Mouse (Mus musculus) frontal cortex, adult (tissue): ENCODE results near the gene Dhx37.
A peak's percentile ranks its signal among the peaks of the same experiment; 100 is the strongest.
"Not testable (repeated sequence)": the region's sequence is repeated elsewhere in the genome, so short reads cannot be mapped to it uniquely, and the experiment has no call there.

Source experiments
- ATAC-seq: cut with Nextera tagmentation; 2 replicates; pipeline ENCODE4 v1.9.2; 2017; ENCODE audit warnings: mild to moderate bottlenecking, moderate library complexity, mixed read lengths; ENCODE audit not compliant: low TSS enrichment

Gene Dhx37

GRCm38 (mm10) chr5:125407910-125408575 lies 25.9 kb downstream of the Dhx37 start:
- ATAC-seq: no peak

GRCm38 (mm10) chr5:125407020-125407830 lies 26.7 kb downstream of the Dhx37 start:
- no peak for ATAC-seq

GRCm38 (mm10) chr5:125406322-125407016 lies 27.5 kb downstream of the Dhx37 start:
- peak; percentile 43 for ATAC-seq

GRCm38 (mm10) chr5:125405546-125406248 lies 28.2 kb downstream of the Dhx37 start:
- ATAC-seq: peak; percentile 26; the same call in 1 of the 2 replicates

- ATAC-seq: peak; percentile 22; the same call in 1 of the 2 replicates
Measured at GRCm38 (mm10) chr5:125404903-125405545, 28.9 kb downstream of the Dhx37 start.

GRCm38 (mm10) chr5:125404536-125404902 lies 29.4 kb downstream of the Dhx37 start:
- ATAC-seq: no peak

GRCm38 (mm10) chr5:125403481-125404465 lies 30.1 kb downstream of the Dhx37 start:
- ATAC-seq: no peak

- no peak for ATAC-seq
Measured at GRCm38 (mm10) chr5:125402991-125403390, 30.9 kb downstream of the Dhx37 start.

GRCm38 (mm10) chr5:125402476-125402875 lies 31.4 kb downstream of the Dhx37 start:
- no peak for ATAC-seq

GRCm38 (mm10) chr5:125400903-125401302 lies 33.0 kb downstream of the Dhx37 start:
- no peak for ATAC-seq

- no peak for ATAC-seq
Measured at GRCm38 (mm10) chr5:125395008-125395407, 38.9 kb downstream of the Dhx37 start.

GRCm38 (mm10) chr5:125393622-125394603 lies 40.0 kb downstream of the Dhx37 start:
- peak; percentile 11; the same call in 1 of the 2 replicates for ATAC-seq

- ATAC-seq: peak; percentile 77
Measured at GRCm38 (mm10) chr5:125392977-125393621, 40.8 kb downstream of the Dhx37 start.

GRCm38 (mm10) chr5:125392618-125392976 lies 41.3 kb downstream of the Dhx37 start:
- ATAC-seq: peak; percentile 24; the same call in 1 of the 2 replicates

- not testable (repeated sequence) for ATAC-seq
Measured at GRCm38 (mm10) chr5:125392176-125392575, 41.7 kb downstream of the Dhx37 start.

- ATAC-seq: 0 out of 2 replicates have a peak, but pooled peaks have one; percentile 20
Measured at GRCm38 (mm10) chr5:125391609-125392008, 42.3 kb downstream of the Dhx37 start.

GRCm38 (mm10) chr5:125390906-125391477 lies 42.9 kb downstream of the Dhx37 start:
- no peak for ATAC-seq
